Mouse (Mus musculus): ENCODE data around the gene Chrm3. TPM values are rescaled to one million over a fixed set of nuclear protein-coding genes. Genes with fewer than 3 reads are reported as not detected.

Chrm3 gene
- polyA plus RNA-seq, 2 experiments: 0.98 to 1.8 TPM

GRCm38 (mm10) chr13:9898664-9899369 lies 461.8 kb downstream of the Chrm3 start:
- ATAC-seq (ENCODE audit: low FRiP score, low read depth): no peak
- no peak for TF ChIP-seq POLR2A (IDR thresholded peaks at IDR 0.05; ENCODE audit: borderline replicate concordance, extremely low read depth, insufficient read depth, insufficient read length)

GRCm38 (mm10) chr13:9897231-9897630 lies 463.4 kb downstream of the Chrm3 start:
- Histone ChIP-seq H3K9me3 (ENCODE audit: control insufficient read depth, low read length) (no peaks in the 10 kb centered on the region), H3K9ac (ENCODE audit: low read depth, low read length, severe bottlenecking) (no peak overlapping the region), H3K4me3 (replicated peaks; ENCODE audit: low read length) (no peak overlapping the region), H3K27me3 (ENCODE audit: control insufficient read depth, insufficient read depth, low read length) (no peaks in the 10 kb centered on the region), H3K36me3 (ENCODE audit: control insufficient read depth, insufficient read depth, low read length) (no peaks in the 10 kb centered on the region), H3K4me1 (ENCODE audit: control insufficient read depth, insufficient read depth, low read length) (no peaks in the 10 kb centered on the region), H3K27ac (replicated peaks; ENCODE audit: low read depth, low read length) (no peak overlapping the region), H3K4me2 (replicated peaks; ENCODE audit: low read depth, low read length, severe bottlenecking) (no peak overlapping the region)
- ATAC-seq (ENCODE audit: low FRiP score, low read depth): no peak
- TF ChIP-seq POLR2A (IDR thresholded peaks at IDR 0.05; ENCODE audit: borderline replicate concordance, extremely low read depth, insufficient read depth, insufficient read length): no peak
- 67% methylated on average over 1 of the region's 1 CpGs for WGBS
- DNase-seq (ENCODE audit: low spot score): no peak

More at GRCm38 (mm10) chr13:9898664-9899369, 461.8 kb downstream of the Chrm3 start:
- no peak overlapping the region for H3K4me2 ChIP-seq (replicated peaks; ENCODE audit: low read depth, low read length, severe bottlenecking)
- H3K27me3 ChIP-seq (ENCODE audit: control insufficient read depth, insufficient read depth, low read length): no peaks in the 10 kb centered on the region
- DNase-seq (ENCODE audit: low spot score): no peak
- peaks cover under 1% of the 10 kb centered on the region; the same call in 1 of the 2 replicates for H3K9me3 ChIP-seq (ENCODE audit: control insufficient read depth, low read length)
- H3K4me1 ChIP-seq (ENCODE audit: control insufficient read depth, insufficient read depth, low read length): no peaks in the 10 kb centered on the region
- H3K36me3 ChIP-seq (ENCODE audit: control insufficient read depth, insufficient read depth, low read length): no peaks in the 10 kb centered on the region
- H3K4me3 ChIP-seq (replicated peaks; ENCODE audit: low read length): no peak overlapping the region
- H3K9ac ChIP-seq (ENCODE audit: low read depth, low read length, severe bottlenecking): no peak overlapping the region
- 67% methylated on average over 3 of the region's 3 CpGs for WGBS
- H3K27ac ChIP-seq (replicated peaks; ENCODE audit: low read depth, low read length): no peak overlapping the region

- WGBS: 79% methylated on average over 11 of the region's 11 CpGs
- no peak for DNase-seq (ENCODE audit: low spot score)
- H3K27me3 ChIP-seq (ENCODE audit: control insufficient read depth, insufficient read depth, low read length): no peaks in the 10 kb centered on the region
These were observed 465.5 kb downstream of the Chrm3 start for GRCm38 (mm10) chr13:9895045-9895625.

GRCm38 (mm10) chr13:9891088-9891487 lies 469.6 kb downstream of the Chrm3 start:
- Histone ChIP-seq H3K4me2 (replicated peaks; ENCODE audit: low read depth, low read length, severe bottlenecking) (no peak overlapping the region), H3K4me3 (replicated peaks; ENCODE audit: low read length) (no peak overlapping the region), H3K27me3 (ENCODE audit: control insufficient read depth, insufficient read depth, low read length) (no peaks in the 10 kb centered on the region), H3K36me3 (ENCODE audit: control insufficient read depth, insufficient read depth, low read length) (no peaks in the 10 kb centered on the region), H3K9ac (ENCODE audit: low read depth, low read length, severe bottlenecking) (no peak overlapping the region), H3K27ac (replicated peaks; ENCODE audit: low read depth, low read length) (no peak overlapping the region), H3K9me3 (ENCODE audit: control insufficient read depth, low read length) (no peaks in the 10 kb centered on the region), H3K4me1 (ENCODE audit: control insufficient read depth, insufficient read depth, low read length) (no peaks in the 10 kb centered on the region)
- no peak for TF ChIP-seq POLR2A (IDR thresholded peaks at IDR 0.05; ENCODE audit: borderline replicate concordance, extremely low read depth, insufficient read depth, insufficient read length)
- ATAC-seq (ENCODE audit: low FRiP score, low read depth): no peak
- WGBS: 85% methylated on average over 1 of the region's 1 CpGs
- DNase-seq (ENCODE audit: low spot score): no peak

More at GRCm38 (mm10) chr13:9895045-9895625, 465.5 kb downstream of the Chrm3 start:
- H3K36me3 ChIP-seq (ENCODE audit: control insufficient read depth, insufficient read depth, low read length): no peaks in the 10 kb centered on the region
- no peak for TF ChIP-seq POLR2A (IDR thresholded peaks at IDR 0.05; ENCODE audit: borderline replicate concordance, extremely low read depth, insufficient read depth, insufficient read length)
- H3K4me3 ChIP-seq (replicated peaks; ENCODE audit: low read length): no peak overlapping the region
- no peak for ATAC-seq (ENCODE audit: low FRiP score, low read depth)
- no peaks in the 10 kb centered on the region for H3K4me1 ChIP-seq (ENCODE audit: control insufficient read depth, insufficient read depth, low read length)
- no peak overlapping the region for H3K27ac ChIP-seq (replicated peaks; ENCODE audit: low read depth, low read length)
- H3K4me2 ChIP-seq (replicated peaks; ENCODE audit: low read depth, low read length, severe bottlenecking): no peak overlapping the region
- no peaks in the 10 kb centered on the region for H3K9me3 ChIP-seq (ENCODE audit: control insufficient read depth, low read length)
- no peak overlapping the region for H3K9ac ChIP-seq (ENCODE audit: low read depth, low read length, severe bottlenecking)

GRCm38 (mm10) chr13:9890460-9890859 lies 470.2 kb downstream of the Chrm3 start:
- H3K27me3 ChIP-seq (ENCODE audit: control insufficient read depth, insufficient read depth, low read length): no peaks in the 10 kb centered on the region
- no peak for ATAC-seq (ENCODE audit: low FRiP score, low read depth)
- no peaks in the 10 kb centered on the region for H3K36me3 ChIP-seq (ENCODE audit: control insufficient read depth, insufficient read depth, low read length)
- no peaks in the 10 kb centered on the region for H3K4me1 ChIP-seq (ENCODE audit: control insufficient read depth, insufficient read depth, low read length)
- DNase-seq (ENCODE audit: low spot score): no peak
- WGBS: 80% methylated on average over 5 of the region's 5 CpGs
- H3K4me2 ChIP-seq (replicated peaks; ENCODE audit: low read depth, low read length, severe bottlenecking): no peak overlapping the region
- TF ChIP-seq POLR2A (IDR thresholded peaks at IDR 0.05; ENCODE audit: borderline replicate concordance, extremely low read depth, insufficient read depth, insufficient read length): no peak
- H3K4me3 ChIP-seq (replicated peaks; ENCODE audit: low read length): no peak overlapping the region
- no peak overlapping the region for H3K9ac ChIP-seq (ENCODE audit: low read depth, low read length, severe bottlenecking)
- no peaks in the 10 kb centered on the region for H3K9me3 ChIP-seq (ENCODE audit: control insufficient read depth, low read length)
- no peak overlapping the region for H3K27ac ChIP-seq (replicated peaks; ENCODE audit: low read depth, low read length)
